Comparison of ENCODE assay signal across 8 mouse cellular contexts in the genomic region with DNA sequence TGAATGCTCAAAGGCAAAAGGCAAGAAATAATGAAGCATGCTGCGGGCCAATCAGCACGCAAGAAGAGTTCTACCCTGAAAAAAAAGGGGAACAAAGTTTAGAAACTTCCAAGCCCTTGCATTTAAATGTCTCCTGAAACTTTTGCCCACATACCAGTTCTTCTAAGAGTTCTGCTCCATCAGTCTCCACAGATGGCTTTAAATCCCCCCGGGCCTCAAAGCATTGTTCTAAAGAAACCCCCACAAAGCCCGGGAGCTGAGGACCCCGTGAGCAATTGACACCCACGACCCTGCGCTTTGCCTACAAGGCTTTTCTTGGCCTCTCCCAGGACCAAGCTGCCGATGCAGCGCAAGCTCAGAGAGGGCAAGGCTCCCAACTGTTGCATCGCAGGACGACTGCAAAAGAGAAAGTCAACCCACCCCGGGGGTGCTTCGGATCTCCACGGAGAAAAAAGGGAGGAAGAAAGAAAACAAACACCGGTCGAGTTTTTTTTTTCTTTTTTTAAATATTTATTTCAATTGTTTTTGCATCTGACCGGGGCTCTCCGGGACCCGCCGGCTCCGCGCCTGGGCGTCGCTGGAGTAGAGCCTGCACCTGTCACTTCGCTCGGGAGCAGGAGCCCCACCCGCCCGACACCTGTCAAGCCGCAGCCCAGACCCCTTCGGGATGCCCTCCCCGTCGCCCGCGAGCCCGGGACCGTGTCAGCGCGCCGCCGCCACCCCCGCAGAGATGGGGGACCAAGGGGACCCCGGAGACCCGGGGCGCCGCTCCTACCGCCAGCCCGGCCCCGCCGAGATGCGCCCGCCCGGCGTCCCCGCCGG. TPM values are rescaled to one million over a fixed set of nuclear protein-coding genes. Genes with fewer than 3 reads are reported as not detected.
A peak's percentile ranks its signal among the peaks of the same experiment; 100 is the strongest.
DNase-seq lines count a peak whose midpoint lies in the region; ATAC-seq and TF ChIP-seq lines count a peak whose summit lies in the region.

No protein-coding gene starts in this region.

- no peak for TF ChIP-seq CTCF in lung, adult 2 months (IDR thresholded peaks at IDR 0.05; ENCODE audit: insufficient read depth, low read length)

- no peaks in the 10 kb centered on the region for H3K27me3 ChIP-seq in embryonic facial prominence, embryonic 10.5 days (replicated peaks; ENCODE audit: low read depth, poor library complexity, severe bottlenecking)
- H3K27me3 ChIP-seq in neural tube, embryonic 15.5 days (replicated peaks): no peaks in the 10 kb centered on the region

- TF ChIP-seq POLR2A in lung, adult 2 months (IDR thresholded peaks at IDR 0.05; ENCODE audit: borderline replicate concordance, extremely low read depth, low read depth, low read length): no peak

- H3K4me3 ChIP-seq in embryonic facial prominence, embryonic 10.5 days: peak overlapping the region; percentile 92
- peak overlapping the region; percentile 71 for H3K4me3 ChIP-seq in lung, adult 2 months (replicated peaks; ENCODE audit: extremely low read depth, low read depth, low read length)
- H3K4me3 ChIP-seq in neural tube, embryonic 15.5 days (replicated peaks): peak overlapping the region; percentile 94

- peak overlapping the region; percentile 92 for H3K4me2 ChIP-seq in neural tube, embryonic 15.5 days

- peak; percentile 52 for DNase-seq in CD4-positive helper T cell, adult 2 months (ENCODE audit: low read depth, low spot score)
- peak; percentile 33 for DNase-seq in adrenal gland, adult 8-10 months
- DNase-seq in embryonic facial prominence, embryonic 10.5 days (ENCODE audit: low spot score): peak; percentile 50
- peak; percentile 41 for DNase-seq in heart, adult 8-10 months (ENCODE audit: low spot score)
- peak; percentile 29 to 36 for DNase-seq in kidney, adult 8-10 months
- DNase-seq in lung, adult 2 months: peak; percentile 66
- peak; percentile 73 for DNase-seq in thymus, postnatal 25 days

- peaks cover 15% of the 10 kb centered on the region for H3K4me1 ChIP-seq in embryonic facial prominence, embryonic 10.5 days
- peaks cover 3% of the 10 kb centered on the region for H3K4me1 ChIP-seq in lung, adult 2 months (ENCODE audit: control insufficient read depth, insufficient read depth, low read length)
- peaks cover 20% of the 10 kb centered on the region for H3K4me1 ChIP-seq in neural tube, embryonic 15.5 days

- peak overlapping the region; percentile 91 for H3K27ac ChIP-seq in embryonic facial prominence, embryonic 10.5 days (replicated peaks)
- H3K27ac ChIP-seq in neural tube, embryonic 15.5 days (replicated peaks): peak overlapping the region; percentile 89

- ATAC-seq in neural tube, embryonic 15.5 days (ENCODE audit: low FRiP score): peak; percentile 65; the same call in 1 of the 2 replicates

- no peaks in the 10 kb centered on the region for H3K9me3 ChIP-seq in embryonic facial prominence, embryonic 10.5 days
- no peaks in the 10 kb centered on the region for H3K9me3 ChIP-seq in neural tube, embryonic 15.5 days (replicated peaks)

- H3K9ac ChIP-seq in neural tube, embryonic 15.5 days (replicated peaks): peak overlapping the region; percentile 89

- under 1% methylated on average over 55 of the region's 55 CpGs for WGBS in embryonic facial prominence, embryonic 10.5 days
- WGBS in lung, adult 2 months: 2% methylated on average over 55 of the region's 55 CpGs
- 0% methylated on average over 42 of the region's 55 CpGs for whole genome bisulfite sequencing in neural tube, embryonic 15.5 days

- H3K36me3 ChIP-seq in embryonic facial prominence, embryonic 10.5 days (replicated peaks): no peaks in the 10 kb centered on the region
- H3K36me3 ChIP-seq in neural tube, embryonic 15.5 days: no peaks in the 10 kb centered on the region

RNA-seq across cellular contexts. Expression of a gene that starts 0.8 kb away (rescaled TPM):
- 10 to 100 TPM; 13.3 to 30.4 (median 20.9) TPM for total RNA-seq in adrenal gland, adult 8-10 months (2022)
- polyA plus RNA-seq in embryonic facial prominence, embryonic 10.5 days (2016; fragmentation: Nextera tagmentation; extraction: Ambion mirVana): 24.4 and 29.3 TPM in 2 replicates
- 10 to 100 TPM; 18.1 to 19.5 (median 18.5) TPM for total RNA-seq in heart, adult 8-10 months (2022)
- polyA plus RNA-seq in lung, adult 2 months (2012; rRNA removed): 4.1 and 7.8 TPM in 2 replicates
- 20.3 and 25.4 TPM in 2 replicates for polyA plus RNA-seq in neural tube, embryonic 15.5 days (2015; fragmentation: Nextera tagmentation; extraction: Ambion mirVana)

Comparison
In these comparisons a context has a peak if more than half of its experiments do, and no peak if none do; other contexts are left out.
1. Peak in every context shown above with its lines: DNase-seq, ATAC-seq, H3K4me3 ChIP-seq and H3K27ac ChIP-seq.